Mouse (Mus musculus): ENCODE measurements at regions not wholly inside any gene's neighbourhood (a gene's known extent, or its start where the extent isn't known, plus 50 kb on each side); places are given as distances from the start of the nearest gene placed in this dataset.

DNA sequence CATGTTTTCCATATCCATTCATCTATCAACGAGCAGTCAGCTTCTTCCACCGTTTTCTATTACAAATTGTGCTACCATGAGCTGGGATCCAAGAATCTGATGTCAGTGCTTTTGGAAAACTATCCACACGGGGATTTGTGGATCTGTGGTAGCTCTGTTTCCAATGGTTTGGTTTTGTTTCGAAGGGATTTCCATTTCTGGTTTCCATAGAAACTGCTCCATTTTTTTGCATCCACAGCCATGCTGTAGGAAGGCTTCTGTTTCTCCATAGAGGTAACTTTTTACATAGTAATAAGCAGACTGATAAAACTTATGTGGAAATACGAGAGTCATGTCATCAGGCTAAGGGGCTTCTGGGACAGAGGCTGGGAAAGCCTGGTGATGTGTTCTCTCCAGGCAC lies 76.1 kb upstream of the Cachd1 start:
- Histone ChIP-seq H3K36me3 (no peaks in the 10 kb centered on the region), H3K27ac (replicated peaks) (no peak overlapping the region), H3K4me3 (no peak overlapping the region), H3K4me2 (no peak overlapping the region), H3K9ac (no peak overlapping the region), H3K9me3 (no peaks in the 10 kb centered on the region), H3K4me1 (replicated peaks) (0 out of 2 replicates have a peak, but pooled peaks cover 3% of the 10 kb centered on the region), H3K27me3 (no peaks in the 10 kb centered on the region)
- ATAC-seq (ENCODE audit: low FRiP score, low read depth) = no peak
- 65% methylated on average over 5 of the region's 5 CpGs for WGBS

DNA sequence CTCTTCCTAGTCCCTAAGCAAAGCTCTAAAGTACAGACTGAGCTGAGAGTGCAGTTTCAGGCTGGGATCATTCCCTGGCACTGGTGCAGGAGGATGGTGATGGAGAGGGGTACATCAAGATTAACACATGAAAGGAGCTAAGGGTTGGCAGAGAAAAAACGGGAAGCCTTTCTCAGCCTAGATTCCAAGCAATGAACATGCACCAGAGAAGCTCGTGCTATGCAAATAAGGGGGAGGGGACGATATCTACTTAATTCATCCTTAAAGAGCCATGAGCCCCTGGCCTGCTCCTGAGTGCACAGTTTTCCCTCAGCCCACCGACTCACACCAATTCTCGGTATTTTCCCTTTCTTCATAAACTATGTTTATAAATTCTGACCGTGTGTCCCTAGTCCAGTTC lies 70.5 kb upstream of the Cachd1 start:
- Histone ChIP-seq H3K36me3 (no peaks in the 10 kb centered on the region), H3K27me3 (no peaks in the 10 kb centered on the region), H3K4me3 (no peak overlapping the region), H3K9me3 (no peaks in the 10 kb centered on the region), H3K27ac (replicated peaks) (no peak overlapping the region), H3K4me2 (no peak overlapping the region), H3K9ac (no peak overlapping the region), H3K4me1 (replicated peaks) (0 out of 2 replicates have a peak, but pooled peaks cover 4% of the 10 kb centered on the region)
- ATAC-seq (ENCODE audit: low FRiP score, low read depth) = no peak
- WGBS = 23% methylated on average over 6 of the region's 6 CpGs

DNA sequence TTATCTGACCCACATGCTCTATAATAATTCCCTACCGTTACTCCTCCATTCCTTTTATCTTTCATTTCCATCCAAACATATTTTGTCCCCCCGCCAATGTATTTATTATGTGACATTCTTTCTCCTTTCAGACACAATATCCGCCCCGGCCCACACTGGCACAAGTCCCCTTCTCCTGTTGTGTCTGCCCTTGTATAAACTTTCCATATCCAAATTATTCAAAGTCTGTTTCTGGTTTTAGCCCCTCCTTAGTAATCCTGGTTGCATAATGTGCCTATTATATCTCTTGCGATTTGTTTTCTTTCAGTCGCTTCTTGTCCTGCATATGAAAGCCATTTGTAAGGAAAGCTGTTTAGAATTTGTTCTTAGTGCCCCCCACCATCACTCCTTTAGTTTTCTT lies 69.3 kb upstream of the Cachd1 start:
- no peak overlapping the region for H3K4me3 ChIP-seq
- H3K4me2 ChIP-seq = 0 out of 2 replicates have a peak overlapping the region, but pooled peaks have one; percentile 15
- H3K27me3 ChIP-seq = no peaks in the 10 kb centered on the region
- 0 out of 2 replicates have a peak, but pooled peaks cover 4% of the 10 kb centered on the region for H3K4me1 ChIP-seq (replicated peaks)
- H3K36me3 ChIP-seq = no peaks in the 10 kb centered on the region
- H3K9me3 ChIP-seq = no peaks in the 10 kb centered on the region
- H3K9ac ChIP-seq = no peak overlapping the region
- WGBS = 47% methylated on average over 6 of the region's 6 CpGs
- no peak for ATAC-seq (ENCODE audit: low FRiP score, low read depth)
- no peak overlapping the region for H3K27ac ChIP-seq (replicated peaks)

DNA sequence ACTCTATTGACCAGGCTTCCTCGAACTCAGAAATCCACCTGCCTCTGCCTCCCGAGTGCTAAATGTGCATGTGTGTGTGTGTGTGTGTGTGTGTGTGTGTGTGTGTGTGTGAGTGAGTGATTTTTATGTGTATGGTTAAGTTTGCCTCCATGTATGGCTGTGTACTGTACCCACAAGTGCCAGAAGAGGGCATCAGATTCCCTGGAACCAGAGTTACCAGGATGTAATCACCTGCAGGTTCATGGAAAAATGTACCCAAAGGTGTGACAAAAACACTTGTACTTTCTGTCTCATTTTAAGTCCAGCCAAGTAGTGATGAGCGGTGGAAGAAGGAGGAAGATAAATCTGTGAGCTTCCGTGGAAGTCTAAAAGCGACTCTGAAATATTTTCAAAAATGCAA lies 68.2 kb upstream of the Cachd1 start:
- Histone ChIP-seq H3K9me3 (no peaks in the 10 kb centered on the region), H3K9ac (no peak overlapping the region), H3K4me2 (no peak overlapping the region), H3K27me3 (no peaks in the 10 kb centered on the region), H3K4me3 (no peak overlapping the region), H3K36me3 (no peaks in the 10 kb centered on the region), H3K4me1 (replicated peaks) (0 out of 2 replicates have a peak, but pooled peaks cover 4% of the 10 kb centered on the region), H3K27ac (replicated peaks) (no peak overlapping the region)
- no peak for ATAC-seq (ENCODE audit: low FRiP score, low read depth)
- WGBS = 95% methylated on average over 5 of the region's 5 CpGs

DNA sequence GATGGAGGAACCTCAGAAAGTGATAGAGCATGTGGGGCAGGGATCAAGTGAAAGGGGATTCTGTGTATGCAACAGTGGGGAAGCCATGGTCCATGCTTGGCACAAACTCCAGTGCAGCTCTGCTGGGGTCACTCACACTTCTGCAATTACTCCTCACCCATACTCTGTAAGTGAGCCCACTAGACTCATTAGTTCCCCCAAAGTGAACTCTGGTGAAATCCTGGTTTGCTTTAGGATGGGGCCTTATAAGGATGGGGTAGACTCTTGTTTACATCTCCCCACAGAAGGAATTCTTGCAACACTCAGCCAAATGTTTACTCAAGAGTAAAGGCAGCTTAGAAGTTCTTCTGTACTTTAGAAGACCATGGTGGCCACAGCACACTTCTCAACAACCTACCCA lies 62.2 kb upstream of the Cachd1 start:
- Histone ChIP-seq H3K27ac (replicated peaks) (no peak overlapping the region), H3K4me1 (replicated peaks) (no peaks in the 10 kb centered on the region), H3K4me3 (no peak overlapping the region), H3K9ac (no peak overlapping the region), H3K9me3 (no peaks in the 10 kb centered on the region), H3K27me3 (no peaks in the 10 kb centered on the region), H3K4me2 (no peak overlapping the region), H3K36me3 (no peaks in the 10 kb centered on the region)
- ATAC-seq (ENCODE audit: low FRiP score, low read depth) = no peak

DNA sequence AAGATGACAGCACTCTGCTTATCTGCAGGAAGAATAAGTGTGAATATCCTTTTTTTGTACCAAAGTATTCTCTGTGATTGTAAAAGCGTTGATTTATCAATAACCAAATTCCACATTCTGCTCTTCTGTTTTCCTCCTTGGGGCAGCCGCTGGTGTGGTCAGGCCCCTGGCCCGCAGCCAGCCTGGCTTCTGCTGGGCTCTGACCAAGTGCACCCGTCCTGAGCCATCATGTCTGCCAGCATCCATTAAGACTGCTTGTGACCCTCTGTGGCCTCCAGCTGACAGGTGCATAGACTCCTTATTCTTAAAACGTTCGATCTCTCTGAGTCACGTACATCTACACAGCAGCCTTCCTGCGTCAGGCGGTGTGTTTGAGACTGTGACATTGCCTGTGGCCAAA lies 58.9 kb upstream of the Cachd1 start:
- 82% methylated on average over 9 of the region's 9 CpGs for WGBS
- Histone ChIP-seq H3K4me1 (replicated peaks) (no peaks in the 10 kb centered on the region), H3K9ac (no peak overlapping the region), H3K4me2 (no peak overlapping the region), H3K4me3 (no peak overlapping the region), H3K27me3 (no peaks in the 10 kb centered on the region), H3K9me3 (no peaks in the 10 kb centered on the region), H3K27ac (replicated peaks) (no peak overlapping the region), H3K36me3 (no peaks in the 10 kb centered on the region)
- ATAC-seq (ENCODE audit: low FRiP score, low read depth) = no peak

DNA sequence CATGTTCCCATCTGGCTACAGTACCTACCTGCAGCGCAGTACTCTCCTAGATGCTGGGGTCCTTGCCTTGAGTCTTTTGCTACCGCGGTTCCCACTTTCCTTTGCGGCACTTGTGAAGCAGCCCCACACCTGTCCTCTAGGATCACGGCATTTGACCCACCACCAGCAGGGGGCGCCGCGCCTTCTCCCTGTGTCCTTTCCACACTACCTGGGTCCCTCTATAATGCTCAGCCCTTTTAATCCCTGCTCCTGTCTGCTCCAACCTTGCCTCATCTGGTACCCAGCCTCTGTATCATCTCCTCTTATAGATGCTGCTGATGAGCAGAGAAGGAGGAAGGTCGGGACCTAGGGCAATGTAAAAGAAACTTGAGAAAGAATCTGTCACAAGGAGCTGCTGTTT lies 53.9 kb upstream of the Cachd1 start:
- H3K36me3 ChIP-seq = no peaks in the 10 kb centered on the region
- no peaks in the 10 kb centered on the region for H3K27me3 ChIP-seq
- ATAC-seq (ENCODE audit: low FRiP score, low read depth) = no peak
- no peak overlapping the region for H3K4me2 ChIP-seq
- H3K4me1 ChIP-seq (replicated peaks) = peaks cover 4% of the 10 kb centered on the region
- WGBS = 32% methylated on average over 9 of the region's 9 CpGs
- H3K27ac ChIP-seq (replicated peaks) = no peak overlapping the region
- H3K9ac ChIP-seq = no peak overlapping the region
- no peaks in the 10 kb centered on the region for H3K9me3 ChIP-seq
- H3K4me3 ChIP-seq = no peak overlapping the region

DNA sequence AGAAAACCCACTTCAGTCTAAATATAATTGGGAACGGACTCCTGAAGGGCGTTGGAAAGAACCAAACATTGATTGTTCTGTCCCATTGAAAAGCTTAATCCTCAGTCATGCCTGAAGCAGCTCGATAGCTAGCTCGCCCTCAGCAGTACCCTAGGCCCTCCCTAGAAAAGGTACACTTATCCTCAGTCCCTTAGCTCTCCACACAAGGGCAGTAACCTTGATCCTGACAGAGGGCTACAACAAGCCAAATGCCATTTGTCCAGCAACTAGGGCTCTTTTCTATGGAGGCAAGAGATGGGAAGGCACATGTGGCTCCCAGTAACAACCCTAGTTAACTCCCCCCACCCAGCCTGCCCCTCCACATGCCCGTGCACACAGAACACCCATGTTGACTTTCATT lies 53.4 kb upstream of the Cachd1 start:
- 70% methylated on average over 5 of the region's 5 CpGs for WGBS
- no peak for ATAC-seq (ENCODE audit: low FRiP score, low read depth)
- Histone ChIP-seq H3K9ac (no peak overlapping the region), H3K9me3 (no peaks in the 10 kb centered on the region), H3K4me2 (no peak overlapping the region), H3K27ac (replicated peaks) (no peak overlapping the region), H3K36me3 (no peaks in the 10 kb centered on the region), H3K4me3 (no peak overlapping the region), H3K27me3 (no peaks in the 10 kb centered on the region), H3K4me1 (replicated peaks) (peaks cover 4% of the 10 kb centered on the region)

DNA sequence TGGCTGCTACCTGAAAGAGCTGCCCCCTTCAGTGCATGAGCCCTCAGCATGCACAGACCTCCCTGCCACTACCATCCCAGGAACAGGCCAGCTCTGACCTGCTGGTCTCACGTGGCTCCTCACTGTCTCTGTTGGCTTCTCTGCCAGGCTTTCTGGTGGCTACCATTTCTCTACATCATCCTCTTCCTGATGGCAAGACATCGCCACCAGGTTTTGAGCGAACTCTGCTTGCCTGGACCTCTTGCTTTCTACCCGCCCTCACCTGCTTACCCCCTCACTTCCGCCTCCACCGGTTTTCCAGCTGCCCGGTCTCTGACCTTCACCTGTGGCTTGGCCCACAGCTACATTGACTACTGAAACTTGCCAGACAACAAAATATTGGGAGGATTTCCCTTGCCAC lies 50.7 kb upstream of the Cachd1 start:
- whole genome bisulfite sequencing = 93% methylated on average over 7 of the region's 7 CpGs
- H3K27me3 ChIP-seq = no peaks in the 10 kb centered on the region

DNA sequence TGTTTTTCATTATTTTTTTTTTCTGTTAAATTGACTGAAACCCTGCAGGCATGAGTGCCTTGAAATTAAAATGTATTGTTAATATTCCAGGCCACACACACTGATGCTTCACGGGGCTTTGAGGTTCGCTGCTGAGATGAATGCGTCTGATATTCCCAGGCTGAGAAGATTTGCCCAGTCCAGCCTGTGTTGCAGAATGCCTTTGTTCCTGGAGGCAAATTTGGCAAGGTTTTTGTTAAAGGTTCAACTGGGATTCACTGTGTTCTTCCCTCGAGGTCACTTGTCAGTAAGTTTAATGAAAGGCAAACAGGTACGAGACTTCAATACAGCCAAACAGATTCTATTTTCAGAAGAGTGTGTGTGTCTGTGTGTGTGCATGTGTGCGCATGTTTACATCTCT lies 50.0 kb upstream of the Cachd1 start:
- peaks cover 4% of the 10 kb centered on the region for H3K4me1 ChIP-seq (replicated peaks)
- no peak overlapping the region for H3K4me3 ChIP-seq
- H3K4me2 ChIP-seq = no peak overlapping the region
- no peaks in the 10 kb centered on the region for H3K36me3 ChIP-seq
- 26% methylated on average over 6 of the region's 6 CpGs for WGBS
- H3K9ac ChIP-seq = no peak overlapping the region
- H3K9me3 ChIP-seq = no peaks in the 10 kb centered on the region
- ATAC-seq (ENCODE audit: low FRiP score, low read depth) = no peak; the same call in 1 of the 2 replicates
- H3K27me3 ChIP-seq = no peaks in the 10 kb centered on the region
- H3K27ac ChIP-seq (replicated peaks) = no peak overlapping the region

More for the DNA sequence above, 50.7 kb upstream of the Cachd1 start:
- Histone ChIP-seq H3K4me2 (no peak overlapping the region), H3K27ac (replicated peaks) (peak overlapping the region; percentile 20; the same call in 1 of the 2 replicates), H3K36me3 (no peaks in the 10 kb centered on the region), H3K4me1 (replicated peaks) (peaks cover 4% of the 10 kb centered on the region), H3K4me3 (no peak overlapping the region), H3K9ac (no peak overlapping the region), H3K9me3 (no peaks in the 10 kb centered on the region)
- no peak for ATAC-seq (ENCODE audit: low FRiP score, low read depth)
